Mouse (Mus musculus): ENCODE results near the gene Pdcd5. TPM values are rescaled to one million over a fixed set of nuclear protein-coding genes. Genes with fewer than 3 reads are reported as not detected.

The Pdcd5 gene
- total and polyA plus RNA-seq, 2 experiments from 2014 or later: 78.3 to 280 TPM

DNA sequence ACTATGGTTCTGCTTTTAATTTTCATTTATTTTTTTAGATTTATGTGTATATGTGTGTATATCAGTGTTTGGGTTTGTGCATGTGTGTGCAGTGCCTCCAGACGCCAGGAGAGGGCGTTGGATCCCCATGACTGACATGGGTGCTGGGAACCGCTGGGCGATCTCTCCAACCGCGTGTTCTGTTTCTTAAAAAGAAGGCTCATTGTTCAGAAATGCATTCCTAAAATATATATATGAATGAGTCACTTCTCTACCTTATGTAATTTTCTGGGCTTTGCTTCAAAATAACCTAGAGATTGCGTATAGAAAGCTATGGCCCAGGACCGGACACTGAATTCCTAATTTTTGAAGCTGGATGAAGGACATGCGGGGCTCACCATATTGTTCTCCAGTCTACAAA, 47.8 kb downstream of the Pdcd5 start:
- Histone ChIP-seq H3K4me3 (ENCODE audit: low read depth, low read length) (no peak overlapping the region), H3K9me3 (ENCODE audit: low read length) (no peaks in the 10 kb centered on the region), H3K27ac (ENCODE audit: low read depth, low read length) (no peak overlapping the region), H3K36me3 (ENCODE audit: insufficient read depth, low read length) (peaks cover 34% of the 10 kb centered on the region), H3K4me2 (ENCODE audit: low read depth, low read length, poor library complexity, severe bottlenecking) (no peak overlapping the region), H3K9ac (replicated peaks; ENCODE audit: low read length, poor library complexity, severe bottlenecking) (no peak overlapping the region), H3K4me1 (ENCODE audit: insufficient read depth, low read length) (no peaks in the 10 kb centered on the region), H3K27me3 (ENCODE audit: insufficient read depth, low read length) (no peaks in the 10 kb centered on the region)
- DNase-seq (ENCODE audit: low spot score): no peak
- WGBS: 94% methylated on average over 9 of the region's 9 CpGs
- ATAC-seq (ENCODE audit: low FRiP score): no peak
- TF ChIP-seq CTCF (IDR thresholded peaks at IDR 0.05): 0 out of 2 replicates have a peak, but pooled peaks have one; percentile 3

DNA sequence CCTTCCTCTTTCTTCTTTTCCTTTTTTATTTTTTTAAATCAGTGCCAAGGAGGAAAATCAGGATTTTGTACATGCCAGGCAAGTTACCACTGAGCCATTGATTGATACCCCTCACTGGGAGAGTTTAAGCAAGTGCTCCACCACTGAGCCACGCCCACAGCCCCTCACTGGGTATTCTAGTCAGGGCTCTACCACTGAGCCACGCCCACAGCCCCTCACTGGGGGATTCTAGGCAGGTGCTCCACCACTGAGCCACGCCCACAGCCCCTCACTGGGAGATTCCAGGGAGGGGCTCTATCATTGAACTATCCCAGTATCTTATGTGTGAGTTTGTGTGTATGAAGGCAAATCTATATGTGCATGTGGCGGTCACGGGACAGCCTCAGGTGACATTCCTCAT, 53.0 kb downstream of the Pdcd5 start:
- H3K4me1 ChIP-seq (ENCODE audit: insufficient read depth, low read length): no peaks in the 10 kb centered on the region
- no peak overlapping the region for H3K27ac ChIP-seq (ENCODE audit: low read depth, low read length)
- no peaks in the 10 kb centered on the region for H3K27me3 ChIP-seq (ENCODE audit: insufficient read depth, low read length)
- H3K4me3 ChIP-seq (ENCODE audit: low read depth, low read length): no peak overlapping the region
- no peaks in the 10 kb centered on the region for H3K9me3 ChIP-seq (ENCODE audit: low read length)
- no peak overlapping the region for H3K9ac ChIP-seq (replicated peaks; ENCODE audit: low read length, poor library complexity, severe bottlenecking)
- DNase-seq (ENCODE audit: low spot score) (no peak), ATAC-seq (ENCODE audit: low FRiP score) (no peak)
- H3K4me2 ChIP-seq (ENCODE audit: low read depth, low read length, poor library complexity, severe bottlenecking): no peak overlapping the region
- TF ChIP-seq CTCF (IDR thresholded peaks at IDR 0.05): no peak
- WGBS: 88% methylated on average over 5 of the region's 5 CpGs
- peaks cover 34% of the 10 kb centered on the region for H3K36me3 ChIP-seq (ENCODE audit: insufficient read depth, low read length)

Other genes with a start within 250 kb of the Pdcd5 start
- gene Slc7a9, start 198.7 kb downstream of the Pdcd5 start, total RNA-seq (2014; rRNA removed): not detected in 2 replicates
- gene Slc7a9, start 198.7 kb downstream of the Pdcd5 start, polyA plus RNA-seq (2015; fragmentation: Nextera tagmentation; extraction: Ambion mirVana): 0.59 TPM in 1 of 2 replicates, not detected in the other
- 0.19 and 0.38 TPM in 2 replicates for gene Tdrd12, start 109.8 kb downstream of the Pdcd5 start, total RNA-seq (2014; rRNA removed)
- 0.58 and 0.79 TPM in 2 replicates for gene Tdrd12, start 109.8 kb downstream of the Pdcd5 start, polyA plus RNA-seq (2015; fragmentation: Nextera tagmentation; extraction: Ambion mirVana)
- 49.3 and 57.7 TPM in 2 replicates for gene Nudt19, start 91.2 kb downstream of the Pdcd5 start, total RNA-seq (2014; rRNA removed)
- gene Nudt19, start 91.2 kb downstream of the Pdcd5 start, polyA plus RNA-seq (2015; fragmentation: Nextera tagmentation; extraction: Ambion mirVana): 128 and 141 TPM in 2 replicates
- 0.11 and 0.24 TPM in 2 replicates for gene Rgs9bp, start 61.9 kb downstream of the Pdcd5 start, total RNA-seq (2014; rRNA removed)
- 0.05 TPM in 1 of 2 replicates, not detected in the other for gene Rgs9bp, start 61.9 kb downstream of the Pdcd5 start, polyA plus RNA-seq (2015; fragmentation: Nextera tagmentation; extraction: Ambion mirVana)
- gene Ankrd27, start 61.3 kb downstream of the Pdcd5 start, total RNA-seq (2014; rRNA removed): 17.9 and 24.7 TPM in 2 replicates
- 11.4 and 11.9 TPM in 2 replicates for gene Ankrd27, start 61.3 kb downstream of the Pdcd5 start, polyA plus RNA-seq (2015; fragmentation: Nextera tagmentation; extraction: Ambion mirVana)
- gene Dpy19l3, start 106.9 kb upstream of the Pdcd5 start, total RNA-seq (2014; rRNA removed): 26.9 and 52.7 TPM in 2 replicates
- 33.9 and 36.9 TPM in 2 replicates for gene Dpy19l3, start 106.9 kb upstream of the Pdcd5 start, polyA plus RNA-seq (2015; fragmentation: Nextera tagmentation; extraction: Ambion mirVana)
- gene Zfp507, start 155.5 kb upstream of the Pdcd5 start, total RNA-seq (2014; rRNA removed): 20.8 and 21.2 TPM in 2 replicates
- 8.1 and 9.0 TPM in 2 replicates for gene Zfp507, start 155.5 kb upstream of the Pdcd5 start, polyA plus RNA-seq (2015; fragmentation: Nextera tagmentation; extraction: Ambion mirVana)

All from midbrain, postnatal 0 days (tissue).